Mouse (Mus musculus): ENCODE measurements around the gene Zfp458. TPM values are rescaled to one million over a fixed set of nuclear protein-coding genes. Genes with fewer than 3 reads are reported as not detected.

The Zfp458 gene
- 2.3 to 4.3 TPM (median 3.1 TPM) in 4 replicates for total RNA-seq (2023)

DNA sequence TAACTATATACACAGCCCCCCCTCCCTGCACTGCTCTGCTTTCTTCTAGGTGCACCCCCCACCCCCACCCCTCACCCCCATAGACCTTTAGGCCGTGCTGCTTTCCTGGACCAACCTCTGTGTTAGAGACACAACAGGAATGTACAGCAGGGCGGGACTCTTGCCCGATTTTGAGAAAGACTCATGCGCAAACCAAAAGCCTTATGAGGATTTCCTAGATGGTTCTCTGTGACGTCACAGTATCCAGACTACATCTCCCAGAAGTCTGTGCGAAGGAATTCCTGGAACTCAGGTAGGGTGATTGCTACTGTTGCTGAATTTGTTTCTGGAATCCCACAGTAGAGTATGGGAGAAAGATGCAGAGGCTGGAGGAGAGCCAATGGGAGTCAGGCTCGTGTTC is at the start of gene Zfp458:
Gene Zfp458, minus strand, starts transcription at position 153 of the 400 bp plus-strand sequence.

DNA sequence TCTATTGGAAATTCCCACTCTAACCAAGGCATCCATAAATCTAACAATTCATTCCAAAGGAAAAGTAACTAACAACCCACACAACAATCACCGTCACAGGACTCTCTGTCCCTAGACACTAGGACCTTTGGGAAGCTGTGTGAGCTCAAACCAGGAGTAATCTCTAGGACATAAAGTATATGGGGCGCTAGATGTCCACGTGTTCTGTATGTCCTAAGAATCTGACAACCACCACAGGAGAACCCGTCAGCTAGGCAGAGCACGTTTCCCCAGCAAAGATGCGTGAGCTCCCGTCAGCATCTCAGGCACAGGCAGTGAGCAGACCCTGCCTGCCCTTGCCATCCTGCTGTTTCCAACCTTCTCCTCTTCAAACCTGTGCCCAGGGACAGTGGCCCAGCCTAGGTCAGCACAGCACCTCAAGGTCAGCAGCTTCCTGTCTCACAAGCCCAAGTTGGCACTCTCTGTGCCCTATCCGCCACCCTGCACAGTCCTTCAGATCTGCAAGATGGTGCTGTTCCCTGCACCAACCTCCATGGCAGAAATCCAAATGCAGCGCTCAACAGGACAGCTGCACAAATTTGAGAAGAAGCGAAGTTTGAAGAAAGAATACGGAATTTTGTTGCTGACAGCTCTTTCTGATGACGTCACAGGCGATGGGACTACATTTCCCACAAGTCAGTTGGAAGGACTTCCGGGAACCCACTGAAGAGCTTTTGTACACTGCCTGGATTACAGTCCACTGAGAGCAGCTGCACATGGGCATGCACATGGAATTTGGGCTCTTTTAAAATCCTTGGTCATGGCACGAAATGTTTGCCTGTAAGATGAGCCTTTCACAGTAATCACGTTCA is 27.8 kb upstream of the Zfp458 start, which contains the start of gene Zfp457:
Gene Zfp457, minus strand, starts transcription at position 664 of the 851 bp plus-strand sequence.

Other genes starting within 250 kb of the Zfp458 start
- gene Zfp712, start 217.3 kb downstream of the Zfp458 start, total RNA-seq (2023): 4.1 to 6.2 TPM (median 4.8 TPM) in 4 replicates
- 0.29 to 1.4 TPM (median 1.1 TPM) in 3 of 4 replicates, not detected in the other for gene Zfp708, start 180.5 kb downstream of the Zfp458 start, total RNA-seq (2023)
- gene Gm28557, start 169.9 kb downstream of the Zfp458 start, total RNA-seq (2023): 2.1 to 3.7 TPM (median 3.0 TPM) in 4 replicates
- 0.63 to 1.1 TPM (median 0.67 TPM) in 3 of 4 replicates, not detected in the other for gene Rslcan18, start 162.2 kb downstream of the Zfp458 start, total RNA-seq (2023)
- 4.4 to 5.4 TPM (median 5.0 TPM) in 4 replicates for gene Zfp759, start 156.8 kb downstream of the Zfp458 start, total RNA-seq (2023)
- 9.7 to 13.0 TPM (median 11.4 TPM) in 4 replicates for gene Rsl1, start 105.3 kb downstream of the Zfp458 start, total RNA-seq (2023)
- gene Zfp455, start 84.0 kb downstream of the Zfp458 start, total RNA-seq (2023): 1.5 to 2.9 TPM (median 2.1 TPM) in 4 replicates
- 1.8 to 2.7 TPM (median 2.5 TPM) in 4 replicates for gene Zfp457, start 28.0 kb upstream of the Zfp458 start, total RNA-seq (2023)
- 13.3 to 16.5 TPM (median 15.3 TPM) in 4 replicates for gene Zfp595, start 54.1 kb upstream of the Zfp458 start, total RNA-seq (2023)
- gene Gm28044, start 82.1 kb upstream of the Zfp458 start, total RNA-seq (2023): 3.0 to 4.5 TPM (median 3.2 TPM) in 3 of 4 replicates, not detected in the other
- 6.7 to 7.9 TPM (median 7.3 TPM) in 4 replicates for gene Zfp953, start 82.1 kb upstream of the Zfp458 start, total RNA-seq (2023)
- gene Gm28041, start 97.3 kb upstream of the Zfp458 start, total RNA-seq (2023): 2.4 to 6.8 TPM (median 3.1 TPM) in 4 replicates
- 8.8 to 11.1 TPM (median 9.2 TPM) in 4 replicates for gene Zfp456, start 97.3 kb upstream of the Zfp458 start, total RNA-seq (2023)
- gene Zfp429, start 121.4 kb upstream of the Zfp458 start, total RNA-seq (2023): 12.8 to 15.9 TPM (median 14.9 TPM) in 4 replicates
- 1.5 to 5.7 TPM (median 2.1 TPM) in 4 replicates for gene Zfp459, start 143.0 kb upstream of the Zfp458 start, total RNA-seq (2023)
- gene Zfp874a, start 173.2 kb upstream of the Zfp458 start, total RNA-seq (2023): 4.4 to 9.8 TPM (median 6.6 TPM) in 4 replicates
- 10.2 to 11.4 TPM (median 11.0 TPM) in 4 replicates for gene Zfp874b, start 205.8 kb upstream of the Zfp458 start, total RNA-seq (2023)
- gene Zfp58, start 222.1 kb upstream of the Zfp458 start, total RNA-seq (2023): 11.2 to 12.8 TPM (median 12.4 TPM) in 4 replicates
- gene Gm26965, start 247.7 kb upstream of the Zfp458 start, total RNA-seq (2023): 1.2 TPM in 1 of 4 replicates, not detected in the others
- gene Zfp87, start 247.7 kb upstream of the Zfp458 start, total RNA-seq (2023): 22.5 to 24.2 TPM (median 23.7 TPM) in 4 replicates